Mouse (Mus musculus) urinary bladder, postnatal 36 days (tissue): ENCODE measurements around the gene Enpp1.

Source experiments
- DNase-seq, 2 experiments: peaks; one replicate each; pipeline ENCODE4 v3.0.0; 2022; ENCODE audit warnings: low spot score in 2 of 2, mixed read lengths in 1 of 2

Gene Enpp1

DNA sequence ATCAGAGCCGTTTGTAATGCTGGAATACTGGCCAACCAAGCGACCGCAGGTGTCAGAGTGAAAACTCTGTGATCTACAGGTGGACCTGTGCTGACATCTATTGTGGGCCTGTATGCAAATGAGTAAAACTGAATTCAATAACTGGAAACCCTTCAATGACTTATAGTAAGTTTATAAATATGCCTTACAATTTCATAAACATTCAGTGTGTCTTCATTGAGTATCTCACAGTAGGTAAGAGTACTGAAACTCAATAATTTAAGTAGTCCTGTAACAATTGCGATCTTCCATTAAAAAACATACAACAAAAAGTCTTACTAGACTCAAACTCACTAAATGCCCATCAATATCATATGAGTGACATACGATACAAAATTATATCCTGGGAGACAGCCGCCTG lies 1.6 kb downstream of the Enpp1 start:
- no peak for DNase-seq

DNA sequence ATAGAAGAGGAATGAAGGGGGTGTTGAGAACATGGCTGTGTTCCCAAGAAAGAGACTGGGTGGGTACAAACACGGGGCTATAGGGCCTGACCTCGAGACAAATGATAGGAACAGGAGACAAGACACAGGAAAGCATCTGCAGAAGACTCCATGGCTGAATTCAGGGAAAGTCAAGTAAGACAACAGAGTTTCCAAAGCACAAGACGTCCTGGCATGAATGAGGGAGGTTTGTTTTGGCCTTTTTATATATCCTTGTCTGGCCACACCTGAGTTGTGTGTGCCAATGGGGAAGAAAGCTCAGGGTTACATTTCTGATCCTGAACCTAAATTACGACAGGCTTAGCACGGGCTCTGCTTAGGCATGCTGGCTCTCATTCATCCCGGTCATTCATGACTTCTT lies 4.2 kb downstream of the Enpp1 start:
- no peak for DNase-seq

- DNase-seq = no peak
Observed at GRCm38 (mm10) chr10:24706431-24707140, 5.4 kb downstream of the Enpp1 start.

DNA sequence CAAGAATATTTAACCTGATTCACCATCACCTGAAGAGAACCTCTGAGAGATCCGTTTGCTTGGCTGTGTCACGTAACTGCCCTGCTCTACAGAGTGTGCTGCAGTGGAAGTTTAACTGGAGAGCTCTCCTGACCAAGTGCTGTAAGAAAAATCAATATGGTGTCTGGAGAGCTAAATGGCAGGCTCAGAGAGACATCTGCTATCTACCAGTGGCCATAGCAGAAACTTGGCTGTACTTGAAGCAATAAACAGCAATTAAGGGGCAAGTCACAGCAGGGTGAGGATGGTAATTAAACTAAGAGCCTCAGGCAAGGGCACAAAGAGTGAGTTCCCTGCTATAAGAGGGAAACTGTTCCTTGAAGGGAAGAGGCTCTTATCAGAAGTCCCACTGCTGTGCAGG lies 9.3 kb downstream of the Enpp1 start:
- no peak for DNase-seq

- DNase-seq = no peak
Observed at GRCm38 (mm10) chr10:24698131-24698775, 13.7 kb downstream of the Enpp1 start.

DNA sequence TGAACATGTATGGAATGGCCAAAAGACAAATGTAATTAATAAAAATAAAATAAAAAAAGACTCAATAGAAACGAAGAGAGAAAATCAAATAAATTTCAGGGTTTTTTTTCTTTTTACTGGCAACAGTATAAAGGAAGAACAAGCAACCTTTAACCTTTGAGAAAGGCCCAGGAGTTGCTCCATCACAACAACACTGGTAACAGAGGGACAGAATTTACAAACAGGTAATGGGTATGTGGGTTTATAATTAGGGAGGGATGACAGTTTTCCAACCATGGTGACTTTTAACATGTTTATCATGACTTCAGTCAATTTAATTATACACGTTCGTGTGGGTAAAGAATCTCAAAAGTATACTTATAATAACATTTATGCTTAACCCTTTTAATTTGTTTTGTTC lies 15.2 kb downstream of the Enpp1 start:
- no peak for DNase-seq

GRCm38 (mm10) chr10:24695786-24696185 lies 16.2 kb downstream of the Enpp1 start:
- no peak for DNase-seq

GRCm38 (mm10) chr10:24682518-24683104 lies 29.3 kb downstream of the Enpp1 start:
- DNase-seq = no peak

- no peak for DNase-seq
Observed at GRCm38 (mm10) chr10:24677681-24678080, 34.3 kb downstream of the Enpp1 start.

DNA sequence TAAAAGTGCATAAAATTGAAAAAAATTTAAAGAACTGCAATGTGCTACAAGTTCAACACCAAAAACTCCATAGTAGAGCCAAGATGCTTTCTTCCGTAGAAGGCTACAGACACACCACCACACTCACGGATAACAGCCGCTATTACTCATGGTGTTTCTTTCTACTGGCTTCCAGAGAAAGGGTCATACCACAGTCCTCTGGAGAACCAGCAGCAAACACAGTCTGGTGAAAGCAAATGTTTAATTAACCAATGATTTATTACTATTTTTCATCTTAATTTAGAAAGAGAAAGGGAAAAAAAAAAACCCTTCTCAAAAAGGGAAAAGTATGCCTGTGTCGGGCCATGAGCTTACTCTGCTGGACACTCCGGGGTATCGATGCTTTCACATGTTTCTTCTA lies 37.7 kb downstream of the Enpp1 start:
- no peak for DNase-seq

DNA sequence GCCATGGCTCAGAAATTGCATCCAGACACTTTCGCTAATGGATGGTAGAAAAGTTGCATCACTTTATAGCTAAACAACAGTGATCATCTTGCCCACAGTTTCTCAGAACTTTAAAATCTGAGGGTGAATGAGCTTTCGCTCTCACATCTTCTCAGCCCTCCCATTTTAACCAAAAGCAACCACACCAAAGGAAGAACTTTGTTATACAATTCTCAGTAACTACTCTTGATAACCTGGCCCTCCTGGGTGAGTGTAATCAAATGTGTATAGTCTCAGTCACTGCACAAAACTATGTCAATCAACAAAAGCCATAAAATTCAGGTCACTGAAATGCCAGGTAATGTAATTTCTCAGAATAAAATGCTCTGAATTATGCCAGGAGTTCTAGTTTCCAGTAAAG lies 39.0 kb downstream of the Enpp1 start:
- no peak for DNase-seq

- no peak for DNase-seq
Observed at GRCm38 (mm10) chr10:24670548-24670947, 41.4 kb downstream of the Enpp1 start.

- no peak for DNase-seq
Observed at GRCm38 (mm10) chr10:24650990-24651569, 60.9 kb downstream of the Enpp1 start.

DNA sequence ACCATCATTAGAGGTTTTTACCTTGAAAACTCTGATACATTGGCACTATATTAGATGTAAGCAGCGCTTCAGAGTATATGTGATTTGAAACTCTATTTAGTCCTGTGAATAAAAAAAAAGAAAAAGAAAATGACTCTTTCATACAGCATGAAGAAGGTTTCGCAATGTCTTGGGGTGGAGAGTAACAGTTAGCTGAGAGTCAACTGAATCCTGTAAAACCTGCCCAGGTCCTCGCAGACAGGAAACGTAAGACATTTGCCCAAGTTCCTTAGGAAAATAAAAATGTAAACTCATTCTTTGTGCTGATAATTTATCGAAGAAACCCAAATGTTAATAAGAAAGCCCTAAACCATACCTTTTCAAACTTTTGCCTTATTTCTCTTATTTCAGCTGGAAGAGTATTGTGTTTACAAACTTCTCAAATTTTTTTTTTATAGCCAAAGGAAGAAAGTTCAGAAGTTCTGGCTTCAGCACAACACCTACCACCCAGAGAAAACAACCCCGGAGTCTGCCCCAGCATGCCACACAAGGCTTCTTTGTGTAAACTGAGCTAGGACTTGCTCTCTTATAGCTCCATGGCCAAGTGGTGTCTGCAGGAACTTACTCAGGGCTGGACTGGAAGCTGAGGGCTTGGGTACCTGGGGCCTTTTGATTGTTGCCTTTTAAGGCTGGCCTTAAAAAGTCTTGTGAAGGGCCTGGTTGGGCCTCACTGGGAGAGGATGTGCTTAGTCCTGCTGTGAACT lies 63.8 kb downstream of the Enpp1 start:
- peak in 1 of 2 experiments; percentile 41 for DNase-seq

- no peak for DNase-seq
Observed at GRCm38 (mm10) chr10:24645169-24645568, 66.8 kb downstream of the Enpp1 start.

- DNase-seq = no peak
Observed at GRCm38 (mm10) chr10:24642796-24643580, 69.0 kb downstream of the Enpp1 start.

- no peak for DNase-seq
Observed at GRCm38 (mm10) chr10:24641416-24642140, 70.4 kb downstream of the Enpp1 start.

DNA sequence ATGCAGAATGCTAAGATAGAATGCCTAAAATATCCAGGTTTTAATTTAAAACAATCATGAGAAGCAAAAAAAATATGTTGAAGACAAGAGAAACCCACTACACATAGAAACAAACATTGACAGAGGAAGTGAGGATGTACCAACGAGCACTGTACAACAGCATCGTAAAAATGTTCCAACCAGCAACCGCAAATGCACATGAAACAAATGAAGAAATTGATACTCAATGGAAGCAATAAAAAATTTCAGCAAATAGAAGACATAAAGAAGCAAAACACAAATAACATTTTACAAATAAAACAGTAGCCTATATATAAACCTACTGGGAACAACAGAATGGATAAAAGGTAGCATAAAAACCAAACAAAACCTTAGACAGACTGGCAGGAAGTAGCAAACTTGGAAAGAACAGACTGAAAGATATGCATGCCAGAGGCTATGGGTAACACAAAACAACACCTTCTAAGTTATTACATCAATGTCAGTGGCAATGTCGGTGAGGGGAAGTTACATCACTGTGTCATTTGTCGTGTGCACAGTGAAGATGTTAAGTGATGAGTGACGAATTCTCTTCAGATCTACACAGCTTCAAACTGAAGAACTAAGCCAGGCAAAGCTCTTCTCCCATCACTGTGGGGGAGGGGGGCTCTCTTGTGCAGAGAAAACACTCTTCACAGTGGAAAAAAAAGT lies 71.6 kb downstream of the Enpp1 start:
- no peak for DNase-seq

- no peak for DNase-seq
Observed at GRCm38 (mm10) chr10:24639596-24639995, 72.4 kb downstream of the Enpp1 start.
